Mouse (Mus musculus): Measurements from ENCODE around the gene Slc8a2. TPM values are rescaled to one million over a fixed set of nuclear protein-coding genes. Genes with fewer than 3 reads are reported as not detected.
A peak's percentile ranks its signal among the peaks of the same experiment; 100 is the strongest.

Slc8a2 gene
- polyA plus RNA-seq, 1 experiment from 2014 or later = 1.8 TPM

GRCm38 (mm10) chr7:16146489-16147410, 17.1 kb downstream of the Slc8a2 start:
- in situ Hi-C loops (cut with MboI; ENCODE audit: low pct_unique_long_range_greater_than_20kb) = loop anchor here (10.0 kb wide), 1 partner anchor 172 kb away; no protein-coding TSS in a partner anchor
- POLR2A ChIA-PET = no interaction called here
- H3K27me3 ChIP-seq = peaks cover 34% of the 10 kb centered on the region
- ATAC-seq (no peak), DNase-seq (ENCODE audit: low read depth, low spot score) (no peak)
- TF ChIP-seq CTCF (IDR thresholded peaks at IDR 0.05) = no peak
- CTCF ChIA-PET = no interaction called here

GRCm38 (mm10) chr7:16147643-16148042, 18.0 kb downstream of the Slc8a2 start:
- ChIA-PET CTCF (no interaction called here), POLR2A (no interaction called here)
- DNase-seq (ENCODE audit: low read depth, low spot score) (no peak), ATAC-seq (no peak)
- in situ Hi-C loops (cut with MboI; ENCODE audit: low pct_unique_long_range_greater_than_20kb) = loop anchor here (10.0 kb wide), 1 partner anchor 173 kb away; no protein-coding TSS in a partner anchor
- H3K27me3 ChIP-seq = peaks cover 34% of the 10 kb centered on the region
- TF ChIP-seq CTCF (IDR thresholded peaks at IDR 0.05) = no peak

DNA sequence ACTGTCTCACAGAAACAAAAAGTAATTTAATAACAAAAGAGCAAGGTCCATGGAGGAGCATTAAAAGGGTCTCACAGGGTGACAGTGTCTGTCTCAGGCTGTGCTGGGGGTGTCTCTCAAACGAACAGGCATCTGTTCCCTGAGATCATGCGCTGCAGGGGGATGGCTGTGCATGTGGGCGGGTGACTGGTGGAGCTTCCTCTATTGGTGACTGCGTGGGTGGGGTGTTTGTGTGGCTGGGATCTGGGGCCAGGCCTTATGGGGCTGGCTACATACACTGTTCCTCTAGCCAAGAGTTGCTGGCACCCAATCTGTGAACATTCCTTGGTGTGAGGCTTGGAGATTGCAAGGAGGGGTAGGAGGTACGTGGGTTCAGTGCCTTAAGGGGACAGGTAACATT, 19.6 kb downstream of the Slc8a2 start:
- peaks cover 34% of the 10 kb centered on the region for H3K27me3 ChIP-seq
- in situ Hi-C loops (cut with MboI; ENCODE audit: low pct_unique_long_range_greater_than_20kb) = loop anchor here (10.0 kb wide), 1 partner anchor 174 kb away; no protein-coding TSS in a partner anchor
- no peak for ATAC-seq
- ChIA-PET POLR2A (no interaction called here), CTCF (no interaction called here)
- no peak for DNase-seq (ENCODE audit: low read depth, low spot score)
- no peak for TF ChIP-seq CTCF (IDR thresholded peaks at IDR 0.05)

GRCm38 (mm10) chr7:16150191-16151145, 20.8 kb downstream of the Slc8a2 start:
- DNase-seq (ENCODE audit: low read depth, low spot score) (no peak), ATAC-seq (no peak)
- TF ChIP-seq CTCF (IDR thresholded peaks at IDR 0.05) = no peak
- ChIA-PET POLR2A (interaction anchor here (0.7 kb wide), 1 partner anchor 26 kb away, joined by 4 read pairs; no protein-coding TSS in a partner anchor), CTCF (interaction anchor here (0.8 to 1.8 kb wide), 3 partner anchors 15 to 53 kb away, joined by 3 to 5 read pairs (median 3); partner anchors contain the start of genes Meis3 and Napa)
- in situ Hi-C loops (cut with MboI; ENCODE audit: low pct_unique_long_range_greater_than_20kb) = no loop called here
- peaks cover 30% of the 10 kb centered on the region for H3K27me3 ChIP-seq

DNA sequence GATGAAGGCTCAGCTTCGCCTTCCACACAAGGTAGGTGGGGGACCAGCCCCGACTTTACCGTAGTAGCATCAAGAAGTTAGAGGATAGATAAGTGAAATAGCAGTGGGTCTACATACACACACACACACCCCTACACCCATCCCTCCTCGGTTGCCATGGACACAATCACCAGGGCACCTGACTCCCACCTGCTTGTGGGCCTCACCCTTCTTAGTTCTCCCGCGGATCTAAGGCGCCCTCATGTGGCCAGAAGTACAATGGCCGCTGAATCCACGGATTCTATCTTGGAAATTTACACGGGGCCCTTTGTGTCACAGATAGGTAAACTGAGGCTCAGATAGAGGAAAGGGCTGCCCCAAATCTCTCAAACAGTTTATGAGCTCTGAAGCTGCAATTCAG, 23.9 kb downstream of the Slc8a2 start:
- ChIA-PET CTCF (interaction anchor here (0.8 to 2.1 kb wide), 4 partner anchors 20 to 102 kb away, joined by 3 to 10 read pairs (median 6); partner anchors contain the start of genes Meis3 and Napa), POLR2A (interaction anchor here (1.1 kb wide), 1 partner anchor 21 kb away, joined by 3 read pairs; the partner anchor contains the start of gene Meis3)
- in situ Hi-C loops (cut with MboI; ENCODE audit: low pct_unique_long_range_greater_than_20kb) = no loop called here
- DNase-seq (ENCODE audit: low read depth, low spot score) (no peak), ATAC-seq (no peak)
- peaks cover 11% of the 10 kb centered on the region for H3K27me3 ChIP-seq
- peak; percentile 87 for TF ChIP-seq CTCF (IDR thresholded peaks at IDR 0.05)

DNA sequence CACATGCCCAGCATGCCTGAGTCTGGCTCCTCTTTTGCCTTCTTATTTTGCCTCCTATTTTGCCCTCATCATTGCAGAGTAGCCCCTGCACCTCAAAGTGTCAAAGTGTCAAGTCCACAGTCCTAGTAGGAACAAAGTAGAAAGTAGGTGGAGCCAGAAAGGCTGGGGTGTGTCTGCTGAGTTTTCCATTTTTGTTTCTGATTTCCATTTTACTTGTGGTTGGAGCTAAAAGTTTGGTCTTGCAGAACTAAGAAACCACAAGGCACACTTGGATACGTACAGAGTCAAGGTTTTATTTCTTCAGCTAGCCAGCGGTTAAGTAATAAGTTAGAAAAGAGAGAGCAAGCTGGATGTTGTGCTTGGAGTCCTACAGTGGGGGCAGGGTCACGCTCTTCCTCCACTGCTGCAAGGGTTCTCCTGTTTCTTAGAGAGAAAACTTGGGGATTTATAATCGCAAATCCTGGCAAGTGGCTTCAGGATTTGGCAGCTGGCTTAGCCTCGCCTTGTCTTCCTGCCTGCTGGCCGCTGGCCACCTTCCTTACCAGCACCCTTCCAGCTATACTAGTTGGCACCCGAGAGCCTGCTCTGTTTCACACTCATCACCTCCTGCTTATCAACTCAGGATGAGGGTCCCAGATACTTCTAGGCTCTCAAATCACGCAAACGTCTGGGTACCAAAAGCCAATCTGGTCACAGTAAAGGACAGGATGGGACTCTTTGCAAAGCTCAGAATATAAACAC, 25.7 kb downstream of the Slc8a2 start:
- CTCF ChIA-PET = interaction anchor here (1.2 to 1.8 kb wide), 4 partner anchors 24 to 172 kb away, joined by 4 to 9 read pairs (median 4); partner anchors contain the start of gene Napa
- DNase-seq (ENCODE audit: low read depth, low spot score) (peak; percentile 19), ATAC-seq (peak; percentile 19)
- in situ Hi-C loops (cut with MboI; ENCODE audit: low pct_unique_long_range_greater_than_20kb) = no loop called here
- no peak for TF ChIP-seq CTCF (IDR thresholded peaks at IDR 0.05)
- peaks cover 3% of the 10 kb centered on the region for H3K27me3 ChIP-seq
- POLR2A ChIA-PET = no interaction called here

GRCm38 (mm10) chr7:16156105-16156714, 26.6 kb downstream of the Slc8a2 start:
- no peak for ATAC-seq
- DNase-seq (ENCODE audit: low read depth, low spot score) = no peak
- no peak for TF ChIP-seq CTCF (IDR thresholded peaks at IDR 0.05)
- H3K27me3 ChIP-seq = peaks cover 3% of the 10 kb centered on the region
- POLR2A ChIA-PET = no interaction called here
- in situ Hi-C loops (cut with MboI; ENCODE audit: low pct_unique_long_range_greater_than_20kb) = no loop called here
- CTCF ChIA-PET = interaction anchor here (0.9 to 1.6 kb wide), 5 partner anchors 17 to 100 kb away, joined by 3 to 4 read pairs (median 3); partner anchors contain the start of genes Kptn and Napa

- DNase-seq (ENCODE audit: low read depth, low spot score) (no peak), ATAC-seq (no peak)
- no peak for TF ChIP-seq CTCF (IDR thresholded peaks at IDR 0.05)
- CTCF ChIA-PET = no interaction called here
- in situ Hi-C loops (cut with MboI; ENCODE audit: low pct_unique_long_range_greater_than_20kb) = no loop called here
- POLR2A ChIA-PET = no interaction called here
- peaks cover 3% of the 10 kb centered on the region for H3K27me3 ChIP-seq
Observed at GRCm38 (mm10) chr7:16158735-16159134, 29.1 kb downstream of the Slc8a2 start.

- no peak for TF ChIP-seq CTCF (IDR thresholded peaks at IDR 0.05)
- CTCF ChIA-PET = no interaction called here
- DNase-seq (ENCODE audit: low read depth, low spot score) = no peak
Observed at GRCm38 (mm10) chr7:16160702-16161101, 31.1 kb downstream of the Slc8a2 start.

More at GRCm38 (mm10) chr7:16160702-16161101, 31.1 kb downstream of the Slc8a2 start:
- H3K27me3 ChIP-seq = peaks cover 3% of the 10 kb centered on the region
- POLR2A ChIA-PET = no interaction called here
- ATAC-seq = no peak
- in situ Hi-C loops (cut with MboI; ENCODE audit: low pct_unique_long_range_greater_than_20kb) = no loop called here

Data from Patski (cell line).